Mouse (Mus musculus) embryo, embryonic 11.5 days (tissue): ENCODE results near the gene Cox15.

Experiments
- DNase-seq: peaks from one replicate; pipeline ENCODE4 v3.0.0-alpha.2; 2012; ENCODE audit warnings: low read depth, low spot score

Gene Cox15

GRCm38 (mm10) chr19:43752489-43753225 lies at the start of gene Cox15, which contains the start of gene Cutc:
Gene Cox15, minus strand, starts transcription at chr19:43753000.
Gene Cutc, plus strand, starts transcription at chr19:43752996.
- peak; percentile 96 for DNase-seq

- DNase-seq, result no peak
Measured at GRCm38 (mm10) chr19:43801427-43802051, 48.7 kb upstream of the Cox15 start.

DNA sequence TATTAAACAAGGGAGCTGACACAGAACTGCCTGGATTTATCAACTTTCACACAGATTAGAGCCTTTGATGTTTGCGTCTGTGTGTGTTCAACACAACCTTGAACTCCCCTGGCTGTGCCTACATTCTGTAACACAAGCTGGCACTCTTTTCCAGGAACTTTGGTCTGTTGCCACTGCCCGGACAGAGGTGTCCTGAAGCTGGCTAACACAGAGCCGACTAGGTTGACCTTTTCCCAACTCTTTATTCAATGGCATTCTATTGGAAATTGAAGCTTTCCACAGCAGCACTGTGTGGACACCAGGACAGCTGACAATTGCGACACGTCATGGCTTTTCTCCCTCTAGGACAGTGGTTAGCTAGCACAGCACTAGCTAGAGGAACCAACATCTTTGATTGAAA lies 44.4 kb upstream of the Cox15 start:
- DNase-seq, result no peak

DNA sequence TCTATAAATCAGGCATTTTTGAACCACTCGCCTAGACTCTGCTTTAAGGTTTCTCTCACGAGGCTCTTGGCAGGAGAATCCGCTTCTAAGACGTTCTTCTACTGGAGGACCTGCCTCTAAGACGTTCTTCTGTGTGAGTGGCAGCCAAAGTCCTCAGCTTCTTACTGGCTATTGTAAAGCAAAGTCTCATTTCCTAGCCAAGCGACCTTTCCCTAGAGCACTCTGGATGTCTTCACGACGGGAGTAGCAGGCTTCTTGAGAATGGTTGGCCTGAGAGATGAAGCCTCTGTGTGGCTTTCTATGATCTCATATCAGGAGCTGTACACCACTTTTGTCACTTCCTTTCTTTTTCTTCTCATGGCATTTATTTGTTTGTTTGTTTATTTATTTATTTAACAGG lies 42.7 kb upstream of the Cox15 start:
- DNase-seq, result no peak

DNA sequence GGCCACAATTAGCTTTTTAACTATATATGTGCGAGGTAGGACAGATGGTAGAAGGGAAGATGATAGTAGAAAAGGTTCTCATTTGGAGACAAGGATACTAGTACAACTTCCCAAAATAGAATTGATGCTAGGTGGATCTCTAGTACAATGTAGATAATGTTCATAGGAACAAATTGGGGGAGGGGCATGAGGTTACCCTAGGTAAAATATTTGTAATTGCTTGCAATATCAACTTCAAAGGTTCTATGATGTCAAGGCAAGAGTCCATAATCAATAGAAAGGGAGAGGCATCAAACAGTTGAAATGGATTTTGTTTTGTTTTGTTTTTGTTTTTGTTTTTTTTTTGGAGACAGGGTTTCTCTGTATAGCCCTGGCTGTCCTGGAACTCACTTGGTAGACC lies 41.2 kb upstream of the Cox15 start:
- DNase-seq, result no peak

DNA sequence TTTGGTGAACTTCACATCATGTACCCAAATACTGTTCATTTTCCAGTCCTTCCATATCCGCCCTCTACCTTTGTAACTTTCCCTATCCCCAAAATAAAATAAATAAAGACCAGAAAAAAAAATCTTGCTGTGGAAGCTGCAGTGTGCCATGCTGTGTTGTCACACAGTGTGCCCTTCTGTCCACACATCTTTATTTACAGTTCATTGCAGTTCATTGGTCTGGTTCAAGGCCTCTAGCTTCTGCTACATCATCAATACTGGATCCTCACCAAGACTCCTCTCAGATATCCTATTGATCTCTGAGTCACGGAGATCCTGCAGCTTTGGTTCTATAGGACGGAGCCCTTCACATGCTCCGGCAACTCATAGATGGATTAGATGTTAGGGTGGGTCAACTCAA lies 39.7 kb upstream of the Cox15 start:
- DNase-seq, result no peak

DNA sequence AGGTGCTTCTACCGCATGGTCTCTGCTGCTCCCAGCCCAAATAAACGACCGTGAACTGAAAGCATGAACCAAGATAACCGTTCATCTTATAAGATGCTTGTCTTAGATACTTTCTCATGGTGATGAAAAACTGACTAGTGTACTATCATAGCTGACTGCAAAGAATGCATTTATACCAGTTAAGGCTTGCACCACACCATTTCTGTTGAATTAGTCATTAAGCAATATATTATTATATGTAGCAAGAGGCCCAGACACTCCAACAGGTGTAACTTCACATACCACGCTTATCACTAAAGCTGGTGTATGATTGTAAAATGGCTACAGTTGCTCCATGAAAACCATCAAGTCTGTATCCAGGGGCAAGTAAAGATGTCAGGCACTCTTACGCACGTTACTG lies 37.0 kb upstream of the Cox15 start:
- no peak for DNase-seq

- DNase-seq, result no peak
Measured at GRCm38 (mm10) chr19:43786249-43787026, 33.6 kb upstream of the Cox15 start.

DNA sequence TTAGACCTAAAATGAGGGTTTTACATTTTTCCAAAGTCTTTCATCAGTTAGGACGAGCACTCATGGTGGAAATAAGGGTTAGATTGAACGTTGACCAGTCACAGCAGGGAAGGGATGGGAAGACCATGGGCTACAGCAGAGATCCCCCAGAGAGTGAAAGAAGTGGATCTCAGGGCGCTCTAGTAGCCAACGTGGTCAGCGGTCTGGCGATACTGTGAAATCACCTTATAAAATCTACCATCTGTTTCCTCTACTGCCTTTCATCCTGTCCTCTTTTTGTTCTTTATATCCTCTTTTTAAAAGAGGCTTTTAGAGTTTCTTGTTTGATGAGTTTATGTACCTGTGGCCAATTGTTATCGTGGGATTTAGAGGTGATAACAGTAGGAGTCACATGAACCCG lies 32.0 kb upstream of the Cox15 start:
- DNase-seq, result no peak

GRCm38 (mm10) chr19:43781980-43782379 lies 29.2 kb upstream of the Cox15 start, which contains the start of gene Abcc2:
Gene Abcc2, plus strand, starts transcription at chr19:43782192.
- no peak for DNase-seq

DNA sequence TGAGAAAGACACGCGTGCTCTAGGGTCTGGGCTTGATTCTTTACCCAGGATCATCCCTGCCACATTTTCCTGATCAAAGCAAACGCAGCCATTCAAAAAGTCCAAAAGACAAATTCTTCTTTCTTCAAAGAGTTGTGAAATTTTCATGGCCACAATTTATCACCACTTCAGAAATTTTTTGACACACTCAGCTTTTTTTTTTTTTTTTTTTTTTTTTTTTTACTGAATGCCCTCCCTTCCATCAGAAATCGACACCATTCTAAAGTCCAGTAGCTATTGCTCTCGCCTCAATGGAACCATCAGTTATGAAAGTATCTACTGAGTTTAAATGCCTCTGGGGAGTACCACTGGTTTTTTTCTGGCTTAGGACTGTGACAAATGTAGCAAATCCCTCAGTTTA lies 27.6 kb upstream of the Cox15 start:
- DNase-seq, result no peak

- no peak for DNase-seq
Measured at GRCm38 (mm10) chr19:43777308-43777707, 24.5 kb upstream of the Cox15 start.

DNA sequence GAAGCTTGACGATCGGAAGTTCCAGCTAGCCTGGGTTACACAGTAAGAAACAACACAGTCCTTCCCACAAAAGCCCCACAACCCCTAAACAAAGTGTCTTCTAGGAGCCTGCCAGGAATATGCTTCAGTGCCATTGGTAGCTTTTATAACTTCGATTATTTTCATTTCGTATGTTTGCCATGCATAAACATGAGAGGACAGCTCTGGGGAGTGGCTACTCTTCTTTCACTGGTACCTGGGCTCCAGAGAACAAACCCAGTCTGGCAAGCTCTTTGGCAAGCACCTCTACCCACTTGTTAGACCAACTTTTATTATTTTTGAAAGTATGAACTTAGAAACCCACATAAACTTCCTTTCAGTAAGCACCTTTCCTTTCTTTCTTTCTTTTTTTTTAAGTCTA lies 23.8 kb upstream of the Cox15 start:
- no peak for DNase-seq

- DNase-seq, result no peak
Measured at GRCm38 (mm10) chr19:43775433-43775832, 22.6 kb upstream of the Cox15 start.

GRCm38 (mm10) chr19:43772311-43772710 lies 19.5 kb upstream of the Cox15 start:
- no peak for DNase-seq

- DNase-seq, result no peak
Measured at GRCm38 (mm10) chr19:43771499-43771969, 18.7 kb upstream of the Cox15 start.

- DNase-seq, result no peak
Measured at GRCm38 (mm10) chr19:43770584-43770983, 17.8 kb upstream of the Cox15 start.

- no peak for DNase-seq
Measured at GRCm38 (mm10) chr19:43769366-43769960, 16.7 kb upstream of the Cox15 start.

DNA sequence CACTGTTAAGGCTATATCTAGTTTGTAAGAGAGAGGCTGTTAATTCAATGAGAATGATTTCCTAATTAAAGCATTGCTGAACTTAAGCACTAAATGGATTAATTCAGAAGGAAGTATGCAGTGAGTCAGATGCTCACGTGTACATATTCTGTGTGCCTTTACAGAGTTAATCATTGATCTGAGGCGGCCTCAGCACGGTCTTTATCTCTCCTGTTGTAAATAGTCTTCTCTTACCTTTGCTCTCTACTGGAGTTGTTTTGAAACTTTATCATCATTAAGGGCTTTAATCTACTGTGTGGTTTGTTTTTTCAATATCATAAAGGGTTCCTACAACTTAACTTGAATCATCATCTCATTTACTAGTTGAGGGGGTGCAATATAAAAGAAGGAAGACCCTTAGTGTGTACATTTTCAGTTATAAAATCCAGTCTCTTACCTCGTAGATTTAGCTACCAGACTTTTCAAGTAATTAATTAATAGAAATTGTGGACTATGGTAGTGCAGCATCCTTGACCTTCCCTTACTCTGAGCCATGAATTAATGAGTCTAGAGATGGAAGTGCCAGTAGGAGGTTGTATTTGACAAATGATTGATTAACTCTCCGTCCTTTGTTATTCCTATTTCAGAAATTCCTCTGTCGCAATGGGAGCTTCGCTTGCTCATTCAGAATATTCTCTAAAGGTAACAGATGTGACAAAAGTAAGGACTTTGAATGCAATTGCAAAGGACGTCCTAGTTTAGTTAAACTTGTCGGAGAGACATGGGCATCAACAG lies 14.9 kb upstream of the Cox15 start:
- no peak for DNase-seq

- no peak for DNase-seq
Measured at GRCm38 (mm10) chr19:43766451-43766850, 13.7 kb upstream of the Cox15 start.

- no peak for DNase-seq
Measured at GRCm38 (mm10) chr19:43762410-43762809, 9.6 kb upstream of the Cox15 start.
